Mouse (Mus musculus) limb, embryonic 11.5 days (tissue): Measurements from ENCODE around the gene Zfp185. TPM values are rescaled to one million over a fixed set of nuclear protein-coding genes. Genes with fewer than 3 reads are reported as not detected.
A peak's percentile ranks its signal among the peaks of the same experiment; 100 is the strongest.

Source experiments
- ATAC-seq: fragments of 200-750 bp; cut with Nextera tagmentation; 2 replicates; pipeline ENCODE4 v1.8.0; 2017; ENCODE audit warnings: low read depth; ENCODE audit not compliant: insufficient number of reproducible peaks, low FRiP score, low TSS enrichment
- DNase-seq: peaks from one replicate; pipeline ENCODE4 v3.0.0-alpha.2; 2015; ENCODE audit warnings: low spot score
- H3K27ac ChIP-seq: fragments of 300-500 bp; sonication (generic); replicated peaks from 2 replicates; pipeline ENCODE4 v1.5.1; 2014; ENCODE audit warnings: low read depth, mild to moderate bottlenecking, low read length
- H3K27me3 ChIP-seq: fragments of 300-500 bp; sonication (generic); 2 replicates; pipeline ENCODE4 v1.6.1; 2014; ENCODE audit warnings: mild to moderate bottlenecking, low read length, mixed read lengths; ENCODE audit not compliant: control insufficient read depth, insufficient read depth
- H3K36me3 ChIP-seq: fragments of 300-500 bp; sonication (generic); 2 replicates; pipeline ENCODE4 v1.6.1; 2014; ENCODE audit warnings: mild to moderate bottlenecking, low read length, moderate library complexity, mixed read lengths; ENCODE audit not compliant: control insufficient read depth, insufficient read depth
- H3K4me1 ChIP-seq: fragments of 300-500 bp; sonication (generic); 2 replicates; pipeline ENCODE4 v1.6.1; 2014; ENCODE audit warnings: low read length, mixed read lengths; ENCODE audit not compliant: control insufficient read depth, insufficient read depth
- H3K4me2 ChIP-seq: fragments of 300-500 bp; sonication (generic); 2 replicates; pipeline ENCODE4 v1.6.1; 2014; ENCODE audit warnings: low read depth, mild to moderate bottlenecking, moderate library complexity; ENCODE audit not compliant: severe bottlenecking
- H3K4me3 ChIP-seq: fragments of 300-500 bp; sonication (generic); 2 replicates; pipeline ENCODE4 v1.5.1; 2014; ENCODE audit warnings: low read depth, low read length
- H3K9ac ChIP-seq: fragments of 300-500 bp; sonication (generic); 2 replicates; pipeline ENCODE4 v1.6.1; 2014; ENCODE audit warnings: mild to moderate bottlenecking, low read length
- H3K9me3 ChIP-seq: fragments of 300-500 bp; sonication (generic); 2 replicates; pipeline ENCODE4 v1.6.1; 2016; ENCODE audit warnings: low read length; ENCODE audit not compliant: control insufficient read depth
- WGBS: fragments of 180-500 bp; shearing (Covaris S2); extraction: QIAGEN DNeasy Blood & Tissue Kit; methylation state at CpG from one replicate; pipeline ENCODE4 v1.1.7; 2014; 5-methylcytosine and 5-hydroxymethylcytosine counted together
- polyA plus RNA-seq: library from polyadenylated mRNA; unstranded; fragments of >200 nt; fragmentation: Nextera tagmentation; extraction: Ambion mirVana; gene quantifications from 2 replicates; pipeline ENCODE4 v1.2.1, GENCODE M21; 2014

Gene Zfp185
- polyA plus RNA-seq, 1 experiment from 2014 or later: 4.7 TPM

DNA sequence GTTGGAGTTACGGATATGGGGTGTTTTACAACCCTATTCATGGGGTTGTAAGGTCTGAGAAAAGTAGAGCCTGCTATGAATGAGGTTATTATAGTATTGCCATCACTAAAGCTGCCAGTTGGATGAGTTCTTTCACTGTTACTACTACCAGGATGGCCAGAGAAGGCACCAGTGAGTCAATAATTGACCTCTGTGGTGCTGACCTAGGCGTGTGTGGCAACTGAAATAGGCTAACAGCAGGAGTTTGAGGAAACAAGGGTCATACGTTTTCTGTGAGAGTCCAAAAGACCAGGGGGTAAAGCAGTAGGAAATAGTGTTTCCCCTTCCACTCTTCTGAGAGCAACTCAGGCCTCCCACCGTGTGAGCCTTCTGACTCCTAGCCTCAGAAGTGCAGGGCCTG, 25.7 kb downstream of the Zfp185 start:
- H3K4me3 ChIP-seq: no peak overlapping the region
- 57% methylated on average over 4 of the region's 4 CpGs for WGBS
- DNase-seq (no peak), ATAC-seq (no peak)
- H3K36me3 ChIP-seq: no peaks in the 10 kb centered on the region
- no peak overlapping the region for H3K9ac ChIP-seq
- no peaks in the 10 kb centered on the region for H3K9me3 ChIP-seq
- H3K4me1 ChIP-seq: no peaks in the 10 kb centered on the region
- H3K4me2 ChIP-seq: no peak overlapping the region
- H3K27ac ChIP-seq: no peak overlapping the region
- H3K27me3 ChIP-seq: no peaks in the 10 kb centered on the region

- Histone ChIP-seq H3K4me3 (no peak within 1 kb of the TSS), H3K9ac (no peak within 1 kb of the TSS)
- WGBS: 86% methylated on average over 1 of the region's 1 CpGs
Observed at GRCm38 (mm10) chrX:73037003-73037402, 49.9 kb downstream of the Zfp185 start, which contains the start of gene Pnma5. Gene Pnma5, minus strand, starts transcription at chrX:73037103.

DNA sequence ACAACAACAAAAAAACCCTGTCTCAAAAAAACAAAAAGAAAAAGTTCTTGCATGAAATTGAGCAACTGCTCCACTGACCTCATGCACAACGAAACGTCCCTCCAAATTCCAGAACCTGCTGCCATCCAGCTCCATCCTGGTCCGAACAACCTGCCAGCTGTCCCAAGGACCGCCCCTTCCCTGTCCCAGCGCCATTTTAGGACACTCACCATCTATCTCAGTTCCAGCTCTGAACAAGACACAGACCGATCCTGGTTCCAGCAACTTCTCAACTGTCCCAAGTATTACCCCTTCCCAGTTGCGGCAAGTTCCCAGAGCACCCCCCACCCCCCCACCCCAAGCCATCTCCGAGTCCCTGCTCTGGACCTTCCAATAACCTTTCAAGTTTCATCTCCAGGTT, 51.7 kb downstream of the Zfp185 start:
- no peak for ATAC-seq
- Histone ChIP-seq H3K4me3 (no peak overlapping the region), H3K27ac (no peak overlapping the region), H3K36me3 (no peaks in the 10 kb centered on the region), H3K27me3 (no peaks in the 10 kb centered on the region), H3K4me2 (no peak overlapping the region), H3K9ac (no peak overlapping the region), H3K4me1 (no peaks in the 10 kb centered on the region), H3K9me3 (no peaks in the 10 kb centered on the region)
- no peak for DNase-seq
- 89% methylated on average over 8 of the region's 8 CpGs for WGBS

More at GRCm38 (mm10) chrX:73037003-73037402, 49.9 kb downstream of the Zfp185 start, which contains the start of gene Pnma5:
- ATAC-seq (no peak), DNase-seq (no peak)
- Histone ChIP-seq H3K4me2 (no peak within 1 kb of the TSS), H3K4me1 (no peaks in the 10 kb centered on the region), H3K27ac (no peak within 1 kb of the TSS), H3K27me3 (no peaks in the 10 kb centered on the region), H3K36me3 (no peaks in the 10 kb centered on the region), H3K9me3 (no peaks in the 10 kb centered on the region)

DNA sequence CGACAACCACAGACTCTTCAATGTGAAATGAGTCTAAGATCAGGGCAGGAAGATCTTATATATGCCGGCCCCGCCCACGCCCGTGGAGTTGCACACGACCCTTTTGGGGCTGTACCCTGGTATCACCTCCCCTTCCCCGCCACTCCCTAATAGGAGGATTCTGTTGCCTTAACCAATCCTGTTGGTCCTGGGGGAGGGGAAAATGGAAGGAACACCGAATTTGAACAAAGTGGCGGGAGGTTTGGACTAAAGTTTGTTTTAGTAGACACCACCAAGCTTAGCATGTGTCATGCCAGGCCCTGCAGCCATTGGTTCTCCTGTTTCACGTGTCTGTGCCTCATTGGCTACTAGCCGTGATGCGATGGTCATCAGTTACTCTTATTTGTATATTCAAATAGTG, 52.5 kb downstream of the Zfp185 start:
- H3K36me3 ChIP-seq: no peaks in the 10 kb centered on the region
- H3K27ac ChIP-seq: no peak overlapping the region

DNA sequence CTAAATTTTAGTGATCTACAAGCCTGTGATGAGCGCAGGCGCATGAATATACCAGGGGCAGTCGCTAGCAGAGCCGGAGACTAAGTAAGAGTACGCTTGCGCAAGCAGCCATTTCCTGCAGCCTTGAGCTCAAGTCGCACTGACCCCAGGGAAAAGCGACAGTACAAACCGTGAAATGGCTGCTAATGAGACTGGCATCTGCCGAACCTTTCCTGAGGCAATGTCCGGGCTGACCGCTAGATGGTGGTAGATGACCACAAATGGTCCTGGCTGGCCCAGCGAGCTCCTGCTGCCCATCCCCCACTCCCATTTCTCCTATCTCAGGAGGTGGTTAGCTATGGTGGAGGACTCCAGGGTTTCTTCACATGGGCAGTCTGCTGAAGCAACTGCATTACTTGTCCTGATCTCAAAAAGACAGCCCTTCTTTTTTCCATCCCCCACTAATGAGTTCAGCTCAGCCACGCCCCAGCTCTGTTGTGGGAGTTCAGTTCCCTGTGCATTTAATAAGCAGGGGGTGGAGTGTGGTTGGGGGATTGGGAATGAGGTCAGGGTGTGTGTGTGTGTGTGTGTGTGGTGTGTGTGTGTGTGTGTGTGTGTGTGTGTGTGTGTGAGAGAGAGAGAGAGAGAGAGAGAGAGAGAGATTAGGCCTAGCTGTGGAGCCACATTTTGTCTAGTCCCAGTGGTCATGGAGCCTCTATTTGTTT, 66.9 kb downstream of the Zfp185 start:
- DNase-seq: peak; percentile 93
- Histone ChIP-seq H3K27me3 (no peaks in the 10 kb centered on the region), H3K9ac (no peak overlapping the region), H3K4me3 (no peak overlapping the region), H3K27ac (no peak overlapping the region), H3K36me3 (no peaks in the 10 kb centered on the region), H3K4me1 (no peaks in the 10 kb centered on the region), H3K9me3 (no peaks in the 10 kb centered on the region), H3K4me2 (peak overlapping the region; percentile 13; the same call in 1 of the 2 replicates)
- 21% methylated on average over 14 of the region's 14 CpGs for WGBS
- peak; percentile 85; the same call in 1 of the 2 replicates for ATAC-seq

More for the DNA sequence above, 52.5 kb downstream of the Zfp185 start:
- ATAC-seq: no peak
- Histone ChIP-seq H3K27me3 (no peaks in the 10 kb centered on the region), H3K4me2 (no peak overlapping the region), H3K4me3 (no peak overlapping the region), H3K9ac (no peak overlapping the region), H3K4me1 (no peaks in the 10 kb centered on the region), H3K9me3 (no peaks in the 10 kb centered on the region)
- DNase-seq: no peak
- WGBS: 80% methylated on average over 12 of the region's 12 CpGs

DNA sequence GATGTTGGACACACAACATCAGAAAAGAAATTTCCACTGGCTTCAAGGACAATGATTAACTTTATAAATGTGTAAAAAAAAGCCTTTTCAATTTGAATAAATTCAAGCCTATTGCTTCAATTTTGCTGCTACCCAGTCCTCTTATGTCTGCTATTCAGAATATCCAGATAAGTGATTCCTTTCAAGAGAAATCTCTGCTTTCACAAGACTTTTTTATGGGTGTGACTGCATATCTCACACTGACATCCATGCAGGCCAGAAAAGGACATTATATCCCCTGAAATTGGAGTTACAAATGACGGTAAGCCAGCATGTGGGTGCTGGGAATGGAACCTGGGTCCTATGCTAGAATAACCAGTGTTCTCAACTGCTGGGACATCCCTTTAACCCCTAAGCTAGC, 74.4 kb downstream of the Zfp185 start:
- Histone ChIP-seq H3K36me3 (no peaks in the 10 kb centered on the region), H3K27me3 (no peaks in the 10 kb centered on the region), H3K27ac (no peak overlapping the region), H3K4me1 (no peaks in the 10 kb centered on the region), H3K4me2 (no peak overlapping the region), H3K9ac (no peak overlapping the region), H3K4me3 (no peak overlapping the region), H3K9me3 (no peaks in the 10 kb centered on the region)
- 84% methylated on average over 1 of the region's 1 CpGs for WGBS
- DNase-seq: no peak
- no peak for ATAC-seq

- 51% methylated on average over 5 of the region's 5 CpGs for WGBS
Observed at GRCm38 (mm10) chrX:73062323-73062722, 75.2 kb downstream of the Zfp185 start.

DNA sequence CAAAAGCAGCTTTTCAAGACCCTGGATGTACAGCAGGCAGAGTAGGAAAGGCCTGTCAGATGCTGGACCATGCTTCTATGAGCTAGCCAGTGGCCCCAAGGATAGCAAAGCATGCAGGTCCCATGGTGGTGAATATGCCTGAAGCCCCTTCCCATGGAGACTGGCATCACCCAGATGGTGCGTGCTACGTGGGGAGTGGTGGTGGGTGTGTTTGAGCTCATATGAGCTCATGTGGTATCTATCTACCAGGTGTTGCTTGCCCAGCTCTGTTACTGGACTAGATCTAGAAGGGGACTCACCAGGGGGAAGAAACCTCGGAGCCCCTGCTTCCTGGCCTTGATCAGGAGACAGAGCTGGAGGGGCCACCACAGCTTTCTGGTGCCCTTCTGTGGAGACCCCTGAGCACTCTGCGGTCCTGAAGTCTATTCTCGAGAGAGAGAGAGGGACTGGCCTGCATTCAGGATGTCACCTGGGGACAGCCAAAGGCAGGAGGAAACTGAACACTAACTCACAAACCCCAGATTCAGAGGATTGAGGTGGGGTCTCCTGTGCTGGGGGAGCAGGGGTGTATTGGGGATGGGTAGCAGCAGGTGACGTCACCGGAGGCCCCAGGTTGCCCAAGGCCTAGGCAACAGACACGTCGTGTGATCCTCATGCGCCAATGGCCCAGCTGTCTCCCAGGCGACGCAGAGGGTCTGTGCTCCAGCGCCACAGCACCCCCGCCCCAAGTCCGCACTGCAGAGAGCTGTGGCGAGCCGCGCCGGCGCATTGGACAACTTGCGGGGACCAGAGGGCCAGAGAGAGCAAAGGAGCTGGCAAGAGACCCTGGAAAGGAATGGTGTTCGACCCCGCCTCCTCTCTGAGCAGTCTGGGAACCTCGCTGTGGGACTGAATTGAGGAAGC, 76.6 kb downstream of the Zfp185 start:
- WGBS: 37% methylated on average over 24 of the region's 24 CpGs
- Histone ChIP-seq H3K36me3 (no peaks in the 10 kb centered on the region), H3K27ac (no peak overlapping the region), H3K4me2 (peak overlapping the region; percentile 24; the same call in 1 of the 2 replicates), H3K4me3 (no peak overlapping the region), H3K9me3 (no peaks in the 10 kb centered on the region), H3K4me1 (no peaks in the 10 kb centered on the region), H3K9ac (0 out of 2 replicates have a peak overlapping the region, but pooled peaks have one; percentile 12), H3K27me3 (no peaks in the 10 kb centered on the region)
- DNase-seq (peak; percentile 44), ATAC-seq (no peak)

More at GRCm38 (mm10) chrX:73062323-73062722, 75.2 kb downstream of the Zfp185 start:
- H3K36me3 ChIP-seq: no peaks in the 10 kb centered on the region
- no peaks in the 10 kb centered on the region for H3K9me3 ChIP-seq
- no peak for DNase-seq
- no peak overlapping the region for H3K9ac ChIP-seq
- ATAC-seq: no peak
- H3K27me3 ChIP-seq: no peaks in the 10 kb centered on the region
- H3K4me2 ChIP-seq: no peak overlapping the region
- H3K4me3 ChIP-seq: no peak overlapping the region
- no peak overlapping the region for H3K27ac ChIP-seq
- no peaks in the 10 kb centered on the region for H3K4me1 ChIP-seq
